Mouse (Mus musculus) ES-E14 (cell line): Measurements from ENCODE around the gene Rnf216.

Source experiments
- CHD2 ChIP-seq: IDR thresholded peaks from 2 replicates; pipeline ENCODE4 v1.6.1; 2014; ENCODE audit warnings: mild to moderate bottlenecking, low read depth, low read length, inconsistent platforms
- HCFC1 ChIP-seq: IDR thresholded peaks from 2 replicates; pipeline ENCODE4 v1.6.1; 2012; ENCODE audit warnings: low read length, inconsistent platforms, borderline replicate concordance; ENCODE audit not compliant: insufficient read depth
- MAFK ChIP-seq: IDR thresholded peaks from 2 replicates; pipeline ENCODE4 v1.6.1; 2014; ENCODE audit warnings: mild to moderate bottlenecking, low read depth, low read length, inconsistent platforms; ENCODE audit not compliant: insufficient read depth
- ZC3H11A ChIP-seq: IDR thresholded peaks from 2 replicates; pipeline ENCODE4 v1.6.1; 2012; ENCODE audit warnings: low read depth, mild to moderate bottlenecking, inconsistent platforms, low read length, borderline replicate concordance
- ZNF384 ChIP-seq: IDR thresholded peaks from 2 replicates; pipeline ENCODE4 v1.6.1; 2012; ENCODE audit warnings: low read depth, low read length, inconsistent platforms

- no peak for TF ChIP-seq MAFK
- no peak for TF ChIP-seq ZC3H11A
- no peak for TF ChIP-seq CHD2
- TF ChIP-seq ZNF384: no peak
- no peak for TF ChIP-seq HCFC1
Observed at GRCm38 (mm10) chr5:143023887-143024286, 88.9 kb downstream of the Rnf216 start.
